Mouse (Mus musculus): ENCODE results near the gene Jag2.

Jag2 gene

DNA sequence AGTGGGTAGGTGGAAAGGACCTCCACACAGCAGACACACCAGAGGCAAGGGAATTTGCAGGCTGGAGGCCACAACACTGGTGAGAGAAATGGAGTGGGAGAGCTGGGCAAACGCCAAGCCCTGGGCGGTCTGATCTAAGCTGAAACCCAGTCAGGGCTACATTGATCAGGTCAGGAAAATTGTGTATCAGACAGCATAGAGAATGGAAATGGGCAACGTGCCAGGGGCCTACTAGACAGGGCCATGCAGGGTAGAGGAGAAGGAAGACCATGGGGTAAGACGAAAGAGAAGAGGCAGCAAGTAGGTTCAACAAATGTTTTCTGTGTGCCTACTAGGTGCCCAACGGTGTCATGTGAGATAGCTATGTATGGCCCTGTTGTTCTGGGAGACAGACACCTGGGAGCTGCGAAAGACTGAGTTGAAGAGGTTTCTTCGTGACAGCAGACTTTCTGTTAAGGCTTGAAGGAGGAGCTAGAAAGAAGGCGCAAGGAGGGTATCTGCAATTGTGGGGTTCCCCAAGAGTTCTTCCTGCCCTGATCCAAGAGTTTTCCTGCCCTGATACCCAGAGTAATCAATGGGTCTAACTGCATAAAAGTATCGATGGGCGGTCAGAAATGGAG is 11.7 kb upstream of the Jag2 start:
- no peak for DNase-seq (ENCODE audit: low read depth, low spot score)

GRCm38 (mm10) chr12:112940710-112941109 is 11.1 kb upstream of the Jag2 start:
- no peak for DNase-seq (ENCODE audit: low read depth, low spot score)

DNA sequence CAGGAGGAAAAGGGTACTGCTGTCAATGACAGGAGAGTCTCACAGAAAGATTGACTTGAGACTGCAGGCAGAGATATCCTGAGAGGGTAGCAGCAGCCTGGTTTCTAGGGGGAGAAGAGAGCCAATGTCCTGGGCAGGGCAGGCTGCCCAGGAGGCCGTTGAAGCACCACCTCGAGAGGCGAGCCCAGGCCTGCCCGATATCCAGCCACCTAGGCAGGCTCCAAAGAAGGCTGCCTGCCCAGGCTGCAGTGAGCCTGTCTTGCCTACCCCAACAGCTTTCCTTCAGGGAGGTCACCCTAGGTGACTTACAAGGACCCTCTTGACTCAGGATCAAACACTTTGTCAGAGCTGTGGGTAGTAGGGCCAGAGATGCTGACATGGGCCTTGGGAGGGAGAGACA is 10.7 kb upstream of the Jag2 start:
- DNase-seq (ENCODE audit: low read depth, low spot score) = no peak

- DNase-seq (ENCODE audit: low read depth, low spot score) = no peak
Observed at GRCm38 (mm10) chr12:112938873-112939565, 9.4 kb upstream of the Jag2 start.

GRCm38 (mm10) chr12:112938366-112938765 is 8.8 kb upstream of the Jag2 start:
- DNase-seq (ENCODE audit: low read depth, low spot score) = no peak

DNA sequence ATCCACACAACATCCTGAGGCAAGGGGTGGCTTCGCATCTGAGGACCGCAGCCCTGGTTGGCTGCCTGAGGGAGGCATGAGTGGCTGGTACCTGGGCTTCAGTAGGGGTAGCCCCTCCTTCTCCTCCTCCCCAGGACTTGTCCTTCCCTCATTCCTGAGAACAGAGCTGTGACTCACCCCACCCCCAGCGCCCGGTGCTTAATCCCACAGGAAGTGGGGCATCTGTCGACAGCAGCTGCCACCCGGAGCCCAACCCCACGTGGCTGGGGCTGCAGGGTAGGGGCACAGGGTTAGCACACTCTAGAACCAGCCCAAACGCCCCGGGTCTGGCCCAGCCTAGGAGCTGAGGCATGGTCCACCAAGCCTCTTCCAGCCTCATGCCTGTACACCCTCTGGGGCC is 8.3 kb upstream of the Jag2 start:
- DNase-seq (ENCODE audit: low read depth, low spot score) = no peak

GRCm38 (mm10) chr12:112932647-112933046 is 3.1 kb upstream of the Jag2 start:
- DNase-seq (ENCODE audit: low read depth, low spot score) = no peak

- peak; percentile 75 for DNase-seq (ENCODE audit: low read depth, low spot score)
Observed at GRCm38 (mm10) chr12:112928401-112929241, 955 bp downstream of the Jag2 start.

GRCm38 (mm10) chr12:112927265-112927664 is 2.3 kb downstream of the Jag2 start:
- DNase-seq (ENCODE audit: low read depth, low spot score) = no peak

GRCm38 (mm10) chr12:112925950-112926349 is 3.6 kb downstream of the Jag2 start:
- DNase-seq (ENCODE audit: low read depth, low spot score) = no peak

GRCm38 (mm10) chr12:112922541-112922940 is 7.0 kb downstream of the Jag2 start:
- no peak for DNase-seq (ENCODE audit: low read depth, low spot score)

- DNase-seq (ENCODE audit: low read depth, low spot score) = no peak
Observed at GRCm38 (mm10) chr12:112921518-112921917, 8.1 kb downstream of the Jag2 start.

- no peak for DNase-seq (ENCODE audit: low read depth, low spot score)
Observed at GRCm38 (mm10) chr12:112917906-112918305, 11.7 kb downstream of the Jag2 start.

- DNase-seq (ENCODE audit: low read depth, low spot score) = no peak
Observed at GRCm38 (mm10) chr12:112917486-112917885, 12.1 kb downstream of the Jag2 start.

DNA sequence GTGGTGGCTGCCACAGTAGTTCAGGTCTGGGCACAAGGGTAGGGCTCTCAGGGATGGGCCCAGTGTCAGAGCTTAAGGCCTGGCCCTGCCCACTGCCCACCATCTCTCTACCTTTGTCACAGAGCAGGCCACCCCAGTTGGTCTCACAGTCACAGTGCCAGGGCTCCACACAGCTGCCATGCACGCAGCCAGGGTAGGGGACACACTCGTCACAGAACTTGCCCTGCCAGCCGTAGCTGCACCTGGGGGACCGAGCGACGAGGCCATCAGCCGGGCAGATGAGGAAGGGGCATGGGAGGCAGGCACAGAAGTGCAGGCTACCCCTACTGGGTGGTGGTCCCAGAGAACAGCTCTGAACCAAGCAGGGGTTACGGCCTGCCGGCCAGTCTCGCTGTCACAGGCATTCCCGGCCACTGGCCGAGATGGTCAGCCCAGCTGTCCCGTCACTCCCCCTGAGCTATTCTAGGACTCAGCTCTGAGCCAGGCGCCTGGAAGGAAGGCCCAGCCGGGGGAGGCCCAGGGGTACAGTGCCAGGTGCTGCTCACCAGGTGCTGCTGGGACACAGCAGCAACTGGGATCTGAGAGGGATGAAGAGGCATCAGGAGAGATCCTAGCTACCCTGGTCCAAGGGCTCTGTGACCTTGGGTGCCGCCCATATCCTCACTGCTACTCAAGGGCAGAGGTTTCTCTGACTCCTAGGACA is 12.7 kb downstream of the Jag2 start:
- DNase-seq (ENCODE audit: low read depth, low spot score) = no peak

DNA sequence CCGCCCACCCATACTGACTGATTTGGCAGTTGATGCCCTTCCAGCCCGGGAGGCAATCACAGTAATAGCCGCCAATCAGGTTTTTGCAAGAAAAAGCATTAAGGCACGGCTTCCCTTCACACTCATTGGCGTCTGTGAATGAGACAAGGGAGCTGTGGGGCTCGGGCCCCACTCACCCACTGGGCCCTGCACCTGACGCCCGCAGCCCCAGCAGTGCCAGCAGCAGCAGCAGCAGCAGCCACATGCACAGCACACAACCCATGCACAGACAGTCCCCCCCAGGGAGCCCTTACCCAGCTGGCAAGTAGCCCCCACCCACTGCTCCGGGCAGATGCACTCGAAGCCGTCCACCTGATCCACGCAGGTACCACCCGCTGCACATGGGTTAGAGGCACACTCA is 14.0 kb downstream of the Jag2 start:
- DNase-seq (ENCODE audit: low read depth, low spot score) = no peak

DNA sequence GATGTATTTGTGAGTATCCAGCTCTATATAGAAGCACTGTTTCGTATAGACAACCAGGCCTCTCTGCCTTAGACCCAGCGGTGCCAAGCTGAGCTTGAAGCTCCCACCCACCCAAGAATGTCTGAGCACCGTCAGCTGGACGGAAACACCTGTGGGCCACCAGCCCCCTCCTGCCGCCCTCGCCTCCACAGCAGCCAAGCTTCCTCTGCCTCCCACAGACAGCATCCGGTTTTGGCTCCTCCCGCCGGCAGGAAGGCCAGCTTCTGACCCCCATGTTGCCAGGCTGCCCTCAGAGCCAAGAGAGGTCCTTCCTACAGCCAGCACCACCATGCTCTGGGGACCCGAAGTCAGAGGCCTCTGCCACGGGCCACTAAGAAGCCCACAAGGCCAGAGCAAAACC is 15.0 kb downstream of the Jag2 start:
- DNase-seq (ENCODE audit: low read depth, low spot score) = no peak

GRCm38 (mm10) chr12:112912951-112913745 is 16.4 kb downstream of the Jag2 start:
- DNase-seq (ENCODE audit: low read depth, low spot score) = no peak

DNA sequence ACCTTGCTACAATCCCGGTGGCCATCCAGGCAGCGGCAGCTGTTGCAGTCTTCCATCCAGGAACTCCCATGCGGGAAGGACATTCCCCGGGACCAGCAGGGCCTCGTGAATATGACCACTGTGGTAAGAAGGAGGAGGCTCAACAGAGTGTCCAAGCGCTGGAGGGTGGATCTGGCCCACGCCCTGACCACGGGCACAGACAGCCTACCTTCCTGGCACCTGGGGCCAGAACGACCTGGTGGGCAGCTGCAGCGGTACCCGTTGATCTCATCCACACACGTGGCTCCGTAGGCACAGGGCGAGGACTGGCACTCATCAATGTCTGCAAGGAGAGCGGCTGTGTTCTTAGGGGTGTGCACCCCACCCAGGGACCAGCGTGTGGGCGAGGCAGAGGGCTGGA is 17.9 kb downstream of the Jag2 start:
- no peak for DNase-seq (ENCODE audit: low read depth, low spot score)

DNA sequence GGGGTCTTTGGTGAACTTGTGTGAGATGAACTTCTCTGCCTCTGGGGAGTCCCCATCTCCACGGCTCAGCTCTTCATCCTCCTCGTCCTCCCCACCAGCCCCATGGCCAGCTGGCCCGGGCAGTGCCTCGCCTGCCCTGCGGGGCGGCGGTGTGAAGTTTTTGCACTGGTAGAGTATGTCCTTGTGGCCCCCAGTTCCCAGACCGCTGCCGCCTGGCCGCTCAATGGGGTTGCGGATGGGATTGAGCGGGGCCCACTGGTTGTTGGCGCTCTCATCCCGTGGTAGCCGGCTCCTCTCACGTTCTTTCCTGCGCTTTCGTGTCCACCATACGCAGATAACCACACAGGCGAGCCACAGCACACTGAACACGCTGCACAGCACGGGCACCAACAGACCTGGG is 20.6 kb downstream of the Jag2 start:
- no peak for DNase-seq (ENCODE audit: low read depth, low spot score)

- DNase-seq (ENCODE audit: low read depth, low spot score) = no peak
Observed at GRCm38 (mm10) chr12:112905001-112905400, 24.6 kb downstream of the Jag2 start.
